Mouse (Mus musculus): ENCODE data around the gene Taf10. TPM values are rescaled to one million over a fixed set of nuclear protein-coding genes. Genes with fewer than 3 reads are reported as not detected.

Gene Taf10
- polyA plus RNA-seq, 1 experiment from 2014 or later, result 118 TPM

DNA sequence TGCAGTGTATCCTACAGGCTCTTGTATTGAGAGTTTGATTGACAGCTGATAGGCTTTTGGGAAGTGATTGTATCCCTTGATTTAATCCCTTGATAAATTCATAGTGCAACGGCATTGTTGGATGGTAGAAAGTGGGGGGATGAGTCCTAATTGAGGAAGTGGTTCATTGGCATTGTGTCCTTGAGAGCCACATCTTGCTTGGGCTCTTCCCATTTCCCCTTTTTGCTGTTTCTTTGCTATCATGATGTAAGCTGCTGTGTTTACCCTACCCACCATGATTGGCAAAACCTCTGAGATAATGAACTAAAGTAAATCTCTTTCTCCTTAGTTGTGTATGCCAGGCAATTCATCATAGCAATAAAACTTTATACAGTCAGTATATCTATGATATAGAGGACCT, 53.3 kb downstream of the Taf10 start:
- no peak overlapping the region for H3K9ac ChIP-seq (ENCODE audit: low read length)
- no peak for DNase-seq (ENCODE audit: low spot score)
- H3K36me3 ChIP-seq (ENCODE audit: control insufficient read depth, insufficient read depth, low read length), result no peaks in the 10 kb centered on the region
- no peaks in the 10 kb centered on the region for H3K4me1 ChIP-seq (replicated peaks; ENCODE audit: control insufficient read depth, insufficient read depth)
- no peak for TF ChIP-seq CTCF (IDR thresholded peaks at IDR 0.05; ENCODE audit: low read depth)
- TF ChIP-seq EP300 (optimal IDR thresholded peaks at IDR 0.05), result no peak
- H3K4me3 ChIP-seq (ENCODE audit: low read depth, low read length), result no peak overlapping the region
- WGBS, result 73% methylated on average over 1 of the region's 1 CpGs
- H3K27ac ChIP-seq (replicated peaks), result no peak overlapping the region
- H3K9me3 ChIP-seq (ENCODE audit: control insufficient read depth, low read length), result no peaks in the 10 kb centered on the region
- no peak for ATAC-seq (ENCODE audit: low FRiP score, low TSS enrichment)
- no peak overlapping the region for H3K4me2 ChIP-seq (replicated peaks; ENCODE audit: low read depth)
- no peaks in the 10 kb centered on the region for H3K27me3 ChIP-seq (ENCODE audit: control insufficient read depth, insufficient read depth, low read length)

Other genes starting within 250 kb of the Taf10 start
- gene Smpd1, start 190.0 kb downstream of the Taf10 start, polyA plus RNA-seq (2015; fragmentation: Nextera tagmentation; extraction: Ambion mirVana), result 79.7 and 91.0 TPM in 2 replicates
- 16.6 and 18.5 TPM in 2 replicates for gene Apbb1, start 162.7 kb downstream of the Taf10 start, polyA plus RNA-seq (2015; fragmentation: Nextera tagmentation; extraction: Ambion mirVana)
- 2.7 and 5.4 TPM in 2 replicates for gene Hpx, start 144.2 kb downstream of the Taf10 start, polyA plus RNA-seq (2015; fragmentation: Nextera tagmentation; extraction: Ambion mirVana)
- gene Trim3, start 110.8 kb downstream of the Taf10 start, polyA plus RNA-seq (2015; fragmentation: Nextera tagmentation; extraction: Ambion mirVana), result 14.5 TPM in 2 replicates
- 184 and 204 TPM in 2 replicates for gene Timm10b, start 104.3 kb downstream of the Taf10 start, polyA plus RNA-seq (2015; fragmentation: Nextera tagmentation; extraction: Ambion mirVana)
- 53.0 and 53.2 TPM in 2 replicates for gene Arfip2, start 103.9 kb downstream of the Taf10 start, polyA plus RNA-seq (2015; fragmentation: Nextera tagmentation; extraction: Ambion mirVana)
- gene Gm45799, start 103.8 kb downstream of the Taf10 start, polyA plus RNA-seq (2015; fragmentation: Nextera tagmentation; extraction: Ambion mirVana), result 42.7 and 45.1 TPM in 2 replicates
- 0.07 and 0.19 TPM in 2 replicates for gene Dnhd1, start 93.5 kb downstream of the Taf10 start, polyA plus RNA-seq (2015; fragmentation: Nextera tagmentation; extraction: Ambion mirVana)
- 265 and 289 TPM in 2 replicates for gene Ilk, start 7.8 kb downstream of the Taf10 start, polyA plus RNA-seq (2015; fragmentation: Nextera tagmentation; extraction: Ambion mirVana)
- gene Rrp8, start 7.0 kb downstream of the Taf10 start, polyA plus RNA-seq (2015; fragmentation: Nextera tagmentation; extraction: Ambion mirVana), result 16.6 and 21.3 TPM in 2 replicates
- 46.1 and 52.6 TPM in 2 replicates for gene Tpp1, start 7.9 kb upstream of the Taf10 start, polyA plus RNA-seq (2015; fragmentation: Nextera tagmentation; extraction: Ambion mirVana)
- 2.5 and 2.8 TPM in 2 replicates for gene Dchs1, start 43.3 kb upstream of the Taf10 start, polyA plus RNA-seq (2015; fragmentation: Nextera tagmentation; extraction: Ambion mirVana)
- 320 and 359 TPM in 2 replicates for gene Mrpl17, start 66.7 kb upstream of the Taf10 start, polyA plus RNA-seq (2015; fragmentation: Nextera tagmentation; extraction: Ambion mirVana)
- 0.22 and 0.30 TPM in 2 replicates for gene Gm4070, start 209.6 kb upstream of the Taf10 start, polyA plus RNA-seq (2015; fragmentation: Nextera tagmentation; extraction: Ambion mirVana)